Mouse (Mus musculus) MEL (cell line): ENCODE data around the gene Gins1. TPM values are rescaled to one million over a fixed set of nuclear protein-coding genes. Genes with fewer than 3 reads are reported as not detected.
A peak's percentile ranks its signal among the peaks of the same experiment; 100 is the strongest.

Experiments
- DNase-seq: peaks from one replicate; pipeline ENCODE4 v3.0.0; 2011; ENCODE audit warnings: low read depth, low spot score
- H3K27ac ChIP-seq: 2 replicates; pipeline ENCODE4 v1.5.1; 2012; ENCODE audit warnings: low read depth, mild to moderate bottlenecking, control low read depth, low read length, moderate library complexity; ENCODE audit not compliant: control insufficient read depth
- H3K27me3 ChIP-seq, 2 experiments: fragments of 150-350 bp in 1 of 2; sonication (generic) in 1 of 2; 2 replicates each; pipeline ENCODE4 v1.6.1; 2012; ENCODE audit warnings: low read length in 2 of 2, mild to moderate bottlenecking in 2 of 2, improper control_type of control experiment in 1 of 2, moderate library complexity in 1 of 2; ENCODE audit not compliant: insufficient read depth in 2 of 2, control insufficient read depth in 1 of 2
- H3K36me3 ChIP-seq, 2 experiments: 2 replicates each; pipeline ENCODE4 v1.6.1; 2012 to 2014; ENCODE audit warnings: low read length in 2 of 2, improper control_type of control experiment in 1 of 2, inconsistent platforms in 1 of 2, mild to moderate bottlenecking in 1 of 2; ENCODE audit not compliant: insufficient read depth in 2 of 2, control insufficient read depth in 1 of 2
- H3K4me1 ChIP-seq, 2 experiments: fragments of 150-350 bp in 1 of 2; sonication (generic) in 1 of 2; 2 replicates each; pipeline ENCODE4 v1.6.1; 2012; ENCODE audit warnings: low read length in 2 of 2, improper control_type of control experiment in 1 of 2, mild to moderate bottlenecking in 1 of 2; ENCODE audit not compliant: insufficient read depth in 2 of 2, control insufficient read depth in 1 of 2
- H3K4me3 ChIP-seq, 2 experiments: fragments of 150-350 bp in 1 of 2; sonication (generic) in 1 of 2; 2 replicates each; pipeline ENCODE4 v1.5.1; 2012; ENCODE audit warnings: low read depth in 2 of 2, low read length in 2 of 2, mild to moderate bottlenecking in 2 of 2, moderate library complexity in 2 of 2, control low read depth in 1 of 2, improper control_type of control experiment in 1 of 2; ENCODE audit not compliant: control insufficient read depth in 1 of 2, insufficient read depth in 1 of 2
- H3K79me2 ChIP-seq: 2 replicates; pipeline ENCODE4 v1.6.1; 2012; ENCODE audit warnings: mild to moderate bottlenecking, low read length, moderate library complexity; ENCODE audit not compliant: control insufficient read depth, poor library complexity, insufficient read depth
- H3K9ac ChIP-seq: 2 replicates; pipeline ENCODE4 v1.6.1; 2012; ENCODE audit warnings: low read depth, mild to moderate bottlenecking, control low read depth, low read length, moderate library complexity; ENCODE audit not compliant: control insufficient read depth, poor library complexity, severe bottlenecking
- H3K9me3 ChIP-seq: fragments of 150-350 bp; sonication (generic); replicated peaks from 2 replicates; pipeline ENCODE4 v1.6.1; 2012; ENCODE audit warnings: mild to moderate bottlenecking, low read length, improper control_type of control experiment, moderate library complexity; ENCODE audit not compliant: insufficient read depth
- CHD2 ChIP-seq: IDR thresholded peaks from 2 replicates; pipeline ENCODE4 v1.6.1; 2011; ENCODE audit warnings: low read length, improper control_type of control experiment
- GABPA ChIP-seq: IDR thresholded peaks from 2 replicates; pipeline ENCODE4 v1.6.1; 2012; ENCODE audit warnings: low read depth, mild to moderate bottlenecking, inconsistent platforms, low read length, improper control_type of control experiment, moderate library complexity
- GATA1 ChIP-seq: IDR thresholded peaks from 2 replicates; pipeline ENCODE4 v1.6.1; 2011; ENCODE audit warnings: low read depth, low read length, improper control_type of control experiment
- KAT2A ChIP-seq: conservative IDR thresholded peaks from 2 replicates; pipeline ENCODE4 v1.6.1; 2012; ENCODE audit warnings: low read depth, low read length, improper control_type of control experiment, inconsistent platforms
- MAFK ChIP-seq: IDR thresholded peaks from 2 replicates; pipeline ENCODE4 v1.6.1; 2011; ENCODE audit warnings: low read depth, mild to moderate bottlenecking, low read length, improper control_type of control experiment, borderline replicate concordance
- MAX ChIP-seq: IDR thresholded peaks from 2 replicates; pipeline ENCODE4 v1.6.1; 2011; ENCODE audit warnings: low read length, improper control_type of control experiment
- MYC ChIP-seq: IDR thresholded peaks from 2 replicates; pipeline ENCODE4 v1.6.1; 2011; ENCODE audit warnings: low read depth, mild to moderate bottlenecking, low read length, improper control_type of control experiment, moderate library complexity
- POLR2AphosphoS2 ChIP-seq: IDR thresholded peaks from 2 replicates; pipeline ENCODE4 v1.6.1; 2011; ENCODE audit warnings: low read length, improper control_type of control experiment
- SIN3A ChIP-seq: IDR thresholded peaks from 2 replicates; pipeline ENCODE4 v1.6.1; 2012; ENCODE audit warnings: low read length, improper control_type of control experiment, inconsistent platforms
- USF1 ChIP-seq: IDR thresholded peaks from 2 replicates; pipeline ENCODE4 v1.6.1; 2014; ENCODE audit warnings: low read depth, mild to moderate bottlenecking, inconsistent platforms, low read length, improper control_type of control experiment, moderate library complexity
- polyA plus RNA-seq, 2 experiments: library from polyadenylated mRNA; stranded (reverse) in 1 of 2; unstranded in 1 of 2; fragments of >175 nt in 1 of 2; fragments of >200 nt in 1 of 2; gene quantifications; 2 replicates each; pipeline versions ENCODE4 v1.2.1 to v1.2.4; 2012; ENCODE audit warnings: low replicate concordance in 2 of 2, low read depth in 1 of 2; ENCODE audit not compliant: insufficient read length in 2 of 2, insufficient read depth in 1 of 2, missing spikeins in 1 of 2
- total RNA-seq: library from RNA; depleted of rRNA; stranded (reverse); fragments of 300-350 nt; gene quantifications from 2 replicates; pipeline ENCODE4 v1.2.3, GENCODE M21; 2012

The Gins1 gene
- total and polyA plus RNA-seq, 3 experiments: 64.8 to 68.7 TPM; not detected in 1

DNA sequence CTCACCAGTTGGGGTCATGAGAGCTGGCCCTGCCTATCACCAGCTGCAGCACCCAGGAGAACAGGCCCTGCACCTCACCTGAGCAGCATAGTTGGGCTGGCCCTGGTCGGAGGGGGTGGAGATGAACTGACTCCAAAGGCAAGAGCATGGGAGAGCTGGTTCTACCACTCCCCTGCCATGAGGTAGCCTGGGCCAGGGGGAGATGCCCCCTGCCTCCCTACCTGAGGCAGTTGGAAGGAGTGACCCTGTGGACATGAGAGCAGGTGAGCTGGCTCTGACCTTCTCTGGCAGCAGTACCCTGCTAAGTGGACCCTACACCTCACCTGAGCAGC lies 20.5 kb upstream of the Gins1 start:
- H3K27ac ChIP-seq: no peak overlapping the region

DNA sequence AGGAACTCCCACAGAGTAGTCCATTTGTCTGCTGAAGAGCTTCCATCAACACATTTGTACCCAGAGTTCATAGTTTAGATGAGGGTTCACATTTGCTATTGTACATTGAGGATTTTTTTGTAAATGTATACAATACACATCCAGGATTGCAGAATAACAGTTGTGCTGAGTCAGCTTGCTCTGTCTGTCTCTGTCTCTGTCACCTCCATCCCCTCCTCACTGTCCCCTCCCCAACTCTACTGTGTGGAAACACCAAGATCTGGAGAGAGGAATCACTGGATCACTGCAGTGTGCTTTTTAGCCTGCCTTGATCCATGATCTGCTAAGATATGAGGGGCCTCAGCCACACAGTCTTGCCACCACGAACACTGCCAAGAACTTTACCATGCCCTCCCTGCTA lies 19.4 kb upstream of the Gins1 start:
- Histone ChIP-seq H3K27me3 (no peaks in the 10 kb centered on the region), H3K4me1 (peaks cover 0 to 4% of the 10 kb centered on the region in 2 experiments; a peak in 2 of 4 replicates)

More for the DNA sequence above, 20.5 kb upstream of the Gins1 start:
- Histone ChIP-seq H3K4me3 (no peak overlapping the region), H3K9me3 (no peaks in the 10 kb centered on the region), H3K36me3 (peaks cover 0 to 5% of the 10 kb centered on the region in 2 experiments; a peak in 2 of 4 replicates), H3K9ac (no peak overlapping the region), H3K79me2 (no peaks in the 10 kb centered on the region), H3K4me1 (peaks cover 0 to 4% of the 10 kb centered on the region in 2 experiments; a peak in 2 of 4 replicates), H3K27me3 (no peaks in the 10 kb centered on the region)
- TF ChIP-seq SIN3A (no peak), CHD2 (no peak)
- DNase-seq: no peak

DNA sequence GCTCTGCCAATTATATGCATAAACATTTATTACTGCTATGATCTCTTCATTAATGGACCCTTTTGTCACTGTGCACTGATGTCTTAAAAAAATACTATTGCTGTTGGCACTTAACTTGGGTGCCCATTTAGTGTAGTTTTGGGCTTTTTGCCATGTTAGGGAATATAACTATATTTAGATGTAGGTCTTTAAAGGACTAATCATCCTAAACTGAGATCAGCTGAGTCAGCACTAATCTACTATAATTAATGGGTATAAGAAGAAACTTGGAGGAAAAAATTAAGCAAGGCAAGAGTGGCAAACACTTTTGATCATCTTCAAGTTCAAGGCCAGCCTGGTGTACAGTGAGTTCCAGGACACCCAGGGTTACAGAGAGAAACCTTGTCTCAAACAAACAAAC lies 18.9 kb upstream of the Gins1 start:
- H3K9ac ChIP-seq: no peak overlapping the region
- no peak overlapping the region for H3K4me3 ChIP-seq
- TF ChIP-seq MAFK (peak; percentile 96), KAT2A (no peak)
- no peak overlapping the region for H3K27ac ChIP-seq
- H3K9me3 ChIP-seq: no peaks in the 10 kb centered on the region
- no peaks in the 10 kb centered on the region for H3K27me3 ChIP-seq
- peaks cover 0 to 4% of the 10 kb centered on the region in 2 experiments; a peak in 2 of 4 replicates for H3K4me1 ChIP-seq
- H3K79me2 ChIP-seq: no peaks in the 10 kb centered on the region
- DNase-seq: no peak
- H3K36me3 ChIP-seq: peaks cover 0 to 5% of the 10 kb centered on the region in 2 experiments; a peak in 2 of 4 replicates

More for the DNA sequence above, 19.4 kb upstream of the Gins1 start:
- Histone ChIP-seq H3K9me3 (no peaks in the 10 kb centered on the region), H3K36me3 (peaks cover 0 to 5% of the 10 kb centered on the region in 2 experiments; a peak in 2 of 4 replicates), H3K9ac (no peak overlapping the region), H3K27ac (no peak overlapping the region)
- no peak for DNase-seq
- no peak for TF ChIP-seq GABPA
- TF ChIP-seq MAFK: peak; percentile 64; the same call in 1 of the 2 replicates
- TF ChIP-seq, all 39 proteins: peak for 1
- no peaks in the 10 kb centered on the region for H3K79me2 ChIP-seq
- H3K4me3 ChIP-seq: no peak overlapping the region

DNA sequence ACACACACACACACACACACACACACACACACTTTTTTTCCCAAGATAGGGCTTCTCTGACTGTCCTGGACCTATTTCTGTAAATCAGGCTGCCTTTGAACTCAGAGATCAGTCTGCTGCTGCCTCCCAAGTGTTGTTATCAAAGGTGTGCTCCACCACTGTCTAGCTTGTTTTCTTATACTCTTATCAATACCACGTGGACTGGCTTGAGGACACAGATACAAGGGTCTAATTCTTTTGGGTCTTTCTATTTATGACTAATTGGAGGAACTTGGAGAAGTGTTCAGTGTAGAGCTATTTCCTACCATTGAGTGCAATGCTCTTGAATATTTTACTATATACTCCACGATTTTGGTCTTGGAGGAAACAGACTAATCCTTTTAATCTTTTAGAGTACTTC lies 17.8 kb upstream of the Gins1 start:
- H3K79me2 ChIP-seq: no peaks in the 10 kb centered on the region
- no peak overlapping the region for H3K9ac ChIP-seq
- DNase-seq: peak; percentile 35
- TF ChIP-seq MAX: peak; percentile 64
- TF ChIP-seq MYC: peak; percentile 58; the same call in 1 of the 2 replicates
- TF ChIP-seq USF1: peak; percentile 63
- TF ChIP-seq POLR2AphosphoS2: no peak
- no peak for TF ChIP-seq CHD2
- peak; percentile 39; the same call in 1 of the 2 replicates for TF ChIP-seq GATA1
- no peaks in the 10 kb centered on the region for H3K9me3 ChIP-seq
- H3K4me3 ChIP-seq: no peak overlapping the region
- H3K4me1 ChIP-seq: peaks cover 0 to 4% of the 10 kb centered on the region in 2 experiments; a peak in 2 of 4 replicates
- no peak overlapping the region for H3K27ac ChIP-seq
- H3K36me3 ChIP-seq: peaks cover 0 to 5% of the 10 kb centered on the region in 2 experiments; a peak in 2 of 4 replicates
- H3K27me3 ChIP-seq: no peaks in the 10 kb centered on the region
